Mouse (Mus musculus) layer of hippocampus, adult 9-10 months (tissue): ENCODE data around the gene Jph4.

Experiments
- DNase-seq: peaks from one replicate; pipeline ENCODE4 v3.0.0; 2022; ENCODE audit warnings: low spot score

Gene Jph4

DNA sequence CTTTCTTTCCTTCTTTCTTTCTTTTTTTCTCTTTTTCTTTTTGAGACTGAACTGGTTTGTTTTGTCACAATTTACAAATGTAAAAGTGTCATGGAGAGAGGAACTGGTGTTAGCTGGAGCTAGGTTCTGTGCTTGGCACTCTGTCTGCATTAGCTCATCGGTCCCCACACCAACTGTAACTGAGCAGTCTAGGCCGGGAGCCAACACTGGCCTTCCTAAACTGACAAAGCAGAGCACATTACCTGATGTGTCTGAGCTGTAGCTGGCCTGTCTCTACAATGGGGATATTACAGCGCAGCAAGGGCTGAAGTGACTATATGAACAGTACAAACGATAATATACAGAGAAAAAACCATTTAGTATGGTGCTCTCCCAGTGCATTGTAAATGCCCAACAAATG lies 2.1 kb upstream of the Jph4 start:
- DNase-seq: no peak

DNA sequence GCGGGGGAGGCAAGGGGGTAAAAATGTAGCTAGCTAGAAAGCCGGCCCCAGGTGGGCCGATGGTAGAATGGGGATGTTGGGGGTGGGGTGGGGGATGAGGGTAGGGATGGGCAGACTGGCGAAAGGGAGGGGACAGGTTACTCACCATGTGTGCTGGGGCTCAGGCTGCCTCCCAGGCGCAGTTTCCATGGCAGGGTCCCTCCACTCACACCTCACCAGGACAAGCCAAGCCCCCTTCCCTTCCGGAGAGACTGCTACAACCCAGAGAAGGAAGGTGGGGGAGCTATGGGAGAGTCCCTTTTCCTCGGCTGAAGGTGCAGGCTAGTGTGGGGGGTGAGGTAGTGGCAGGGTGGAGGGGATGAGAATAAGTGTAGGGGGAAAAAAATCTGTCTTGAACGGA lies 889 bp downstream of the Jph4 start:
- no peak for DNase-seq

- no peak for DNase-seq
Measured at GRCm38 (mm10) chr14:55114759-55115701, 1.7 kb downstream of the Jph4 start.

DNA sequence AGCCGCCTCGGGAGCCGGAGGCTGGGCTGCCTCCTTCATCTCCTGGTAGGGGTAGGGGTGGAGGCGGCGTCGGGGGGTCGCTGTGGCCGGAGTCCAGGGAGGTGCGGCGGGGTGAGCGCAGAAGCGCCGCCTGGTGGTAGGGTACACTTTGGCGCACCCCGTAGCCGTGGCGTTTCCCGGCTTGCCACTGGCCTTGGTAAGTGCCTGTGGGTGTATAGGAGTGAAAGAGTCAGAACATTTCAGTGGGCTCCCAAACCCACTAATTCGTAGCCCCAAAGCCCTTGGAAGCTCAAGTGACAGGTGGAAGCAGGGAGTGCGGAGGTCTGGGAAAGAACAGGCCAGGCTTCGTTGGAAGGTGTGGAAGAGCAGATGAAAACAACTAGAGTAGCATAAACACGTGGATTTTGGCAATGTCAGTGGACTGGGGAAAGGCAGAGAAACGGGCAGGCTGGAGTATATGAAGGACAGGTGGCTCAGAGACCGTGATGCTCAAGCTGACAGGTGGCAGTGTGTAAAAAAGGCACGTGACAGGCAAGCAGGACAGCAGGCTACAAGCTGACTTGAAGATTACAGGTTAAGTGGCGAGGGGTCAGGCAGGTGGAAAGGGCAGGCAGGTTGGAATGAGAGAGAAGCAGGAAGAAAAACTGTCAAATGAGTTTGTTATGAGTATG lies 2.6 kb downstream of the Jph4 start:
- no peak for DNase-seq

DNA sequence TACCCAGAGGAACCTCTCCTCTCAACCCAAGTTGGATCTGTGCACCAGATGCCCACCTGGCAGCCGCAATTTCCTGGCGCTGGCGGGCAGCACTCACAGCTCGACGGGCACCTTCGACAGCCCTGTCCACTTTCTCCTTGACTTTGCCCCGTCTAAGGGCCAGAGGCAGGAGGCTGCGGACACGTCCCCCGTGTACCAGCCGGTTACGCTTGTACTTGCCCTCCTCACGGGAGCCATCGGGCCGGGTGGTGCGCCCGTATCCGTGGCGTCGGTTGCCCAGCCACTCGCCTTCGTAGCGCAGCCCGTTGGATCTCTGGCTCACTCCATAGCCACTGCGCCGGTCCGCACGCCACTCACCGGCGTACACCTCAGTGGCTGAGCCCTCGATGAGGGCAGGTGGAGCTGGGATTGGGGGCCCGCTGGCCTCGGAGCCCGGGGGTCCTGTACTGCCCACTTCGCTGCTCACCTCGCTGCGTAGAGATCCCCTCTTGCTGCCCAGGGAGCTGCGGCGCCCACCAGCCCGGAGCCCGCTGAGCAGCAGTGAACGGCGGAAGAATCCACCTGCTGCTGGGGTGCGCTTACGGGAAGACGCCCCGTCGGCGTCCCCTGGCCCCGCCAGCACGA lies 3.3 kb downstream of the Jph4 start:
- DNase-seq: no peak

DNA sequence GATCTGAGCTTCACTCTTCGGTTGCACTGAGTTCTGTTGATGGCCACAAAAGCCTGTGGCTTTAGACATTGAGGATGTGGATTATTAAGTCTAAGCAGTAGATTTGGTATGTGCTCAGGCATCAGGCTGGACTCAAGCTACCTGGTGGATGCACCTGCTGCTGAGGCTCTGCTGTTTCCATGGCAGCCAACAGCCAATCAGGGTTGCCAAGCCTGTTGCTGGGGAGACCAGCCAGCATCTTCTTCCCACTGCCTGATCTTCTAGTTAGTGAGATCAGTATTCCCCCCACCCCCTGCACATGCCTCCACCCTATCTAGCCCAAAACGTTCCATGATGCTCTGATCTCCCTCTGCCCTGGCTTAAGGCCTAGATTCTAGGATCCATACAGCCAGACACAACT lies 5.0 kb downstream of the Jph4 start:
- DNase-seq: no peak

- DNase-seq: no peak
Measured at GRCm38 (mm10) chr14:55110076-55110475, 6.7 kb downstream of the Jph4 start.

DNA sequence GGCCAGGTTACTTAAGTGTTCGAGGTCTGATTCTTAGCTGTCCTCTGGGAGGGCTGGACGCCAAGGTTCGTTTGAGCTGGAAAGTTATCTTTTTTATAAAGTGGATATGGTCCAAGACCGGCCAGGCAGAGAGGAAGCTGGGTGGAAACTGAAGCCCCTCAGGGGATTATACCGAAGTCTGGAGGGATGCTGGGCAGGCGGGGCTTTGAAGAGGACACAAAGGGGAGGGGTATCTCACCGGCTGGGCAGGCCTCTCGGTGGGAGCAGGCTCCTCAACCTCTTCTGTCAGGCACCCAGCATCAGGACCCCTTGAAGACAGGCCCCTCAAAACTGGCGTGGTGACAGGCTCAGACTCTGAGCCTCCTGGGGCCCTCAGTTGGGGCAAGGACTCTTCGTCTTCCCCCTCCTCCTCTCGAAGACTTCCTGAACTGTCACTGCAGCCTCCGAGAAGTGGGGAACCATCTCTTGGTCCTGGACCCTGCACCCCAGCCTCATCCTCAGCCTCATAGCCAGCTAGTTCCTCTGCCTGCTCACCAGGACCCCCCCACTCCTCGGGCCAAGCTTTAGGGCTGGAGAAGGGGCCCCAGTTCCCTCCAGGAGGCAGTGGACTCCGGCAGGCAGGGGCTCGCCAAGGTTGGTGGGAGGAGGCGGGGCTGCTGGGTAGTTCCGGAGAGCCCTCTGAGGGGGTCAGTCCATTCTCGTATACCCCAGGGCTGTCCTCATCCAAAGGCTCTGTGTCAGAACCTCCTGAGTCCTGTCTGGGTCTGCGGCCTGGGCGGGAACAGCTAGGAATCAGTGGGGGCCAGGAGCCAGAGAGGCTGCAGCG lies 7.5 kb downstream of the Jph4 start:
- DNase-seq: no peak

DNA sequence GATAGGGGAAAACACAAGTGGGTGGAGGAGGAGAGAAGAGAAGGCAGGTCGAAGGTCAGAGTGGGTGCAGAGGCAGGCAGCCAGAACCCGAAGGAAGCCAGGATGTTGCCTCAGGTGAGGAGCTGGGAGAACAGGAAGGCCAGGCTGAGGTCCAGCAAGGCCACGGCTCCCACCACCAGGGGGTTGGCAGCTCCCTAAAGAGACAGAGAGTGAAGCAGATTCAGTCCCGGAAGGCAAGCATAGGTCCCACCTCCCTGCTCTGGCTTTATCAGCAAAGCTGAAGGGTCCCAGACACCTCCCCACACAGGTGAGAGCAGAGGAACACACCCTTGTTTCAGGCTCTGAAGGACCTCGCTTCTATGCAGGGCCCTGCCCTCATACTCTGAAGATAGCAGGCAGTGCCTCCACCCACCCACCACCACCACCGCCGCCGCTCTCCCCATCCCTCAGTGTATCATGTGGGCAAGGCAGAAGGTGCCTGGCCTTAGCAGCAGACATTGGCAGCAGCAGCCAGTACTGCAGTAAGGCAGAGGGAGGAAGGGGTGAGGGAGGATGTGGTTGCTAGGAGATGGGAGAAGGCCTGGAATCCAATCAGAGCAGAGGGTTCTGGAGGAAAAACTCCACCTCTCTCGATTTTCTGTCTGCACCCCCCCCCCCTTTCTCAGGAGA lies 8.4 kb downstream of the Jph4 start:
- DNase-seq: no peak

- DNase-seq: no peak
Measured at GRCm38 (mm10) chr14:55106990-55107389, 9.7 kb downstream of the Jph4 start.

DNA sequence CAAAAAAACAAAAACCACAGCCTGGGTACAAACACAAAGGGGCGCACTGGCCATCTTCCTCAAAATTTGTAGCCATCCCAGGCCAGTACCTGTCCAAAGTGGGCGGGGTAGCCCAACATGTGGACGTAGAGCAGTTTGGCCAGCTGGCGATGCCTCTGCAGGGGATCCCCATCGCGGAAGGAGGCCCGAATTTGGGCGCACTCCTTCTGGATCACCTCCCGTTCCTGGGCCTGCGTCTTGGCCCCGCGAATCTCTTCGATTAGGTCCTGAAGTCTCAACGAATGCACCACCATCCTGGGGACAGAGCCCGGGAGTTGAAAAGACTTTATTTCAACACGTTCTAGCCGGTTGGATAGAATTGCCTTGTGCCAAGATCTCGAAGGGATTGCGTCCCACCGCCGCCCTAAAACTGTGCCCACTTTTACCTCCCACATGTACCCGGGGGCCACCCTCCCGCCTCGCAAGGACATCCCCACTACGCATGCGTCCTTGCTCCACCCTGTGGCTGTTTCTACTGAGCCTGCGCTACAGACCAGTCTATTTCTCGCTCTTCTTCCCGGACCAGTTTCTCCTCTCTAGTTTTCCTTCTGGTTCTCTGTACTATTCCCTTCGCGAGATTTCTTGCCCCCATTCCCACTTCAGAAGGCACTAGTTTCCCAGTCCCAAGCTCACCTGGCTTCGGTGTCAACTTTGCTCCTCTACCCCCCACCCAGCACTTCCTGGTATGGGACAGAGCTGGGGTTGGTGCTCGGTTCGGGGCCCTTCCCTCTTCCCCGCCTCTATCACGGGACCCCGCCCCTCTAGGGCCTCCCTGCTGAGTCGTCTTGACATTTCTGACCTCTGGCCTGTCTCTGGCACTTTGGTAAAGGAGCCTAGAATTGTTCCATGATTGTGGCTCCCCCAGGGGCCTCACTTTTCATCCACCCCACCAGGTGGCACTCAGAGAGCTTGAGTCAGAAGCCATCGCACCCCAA lies 10.6 kb downstream of the Jph4 start, which contains the start of gene Ap1g2:
Gene Ap1g2, minus strand, starts transcription at position 758 of the 974 bp plus-strand sequence.
- DNase-seq: no peak

DNA sequence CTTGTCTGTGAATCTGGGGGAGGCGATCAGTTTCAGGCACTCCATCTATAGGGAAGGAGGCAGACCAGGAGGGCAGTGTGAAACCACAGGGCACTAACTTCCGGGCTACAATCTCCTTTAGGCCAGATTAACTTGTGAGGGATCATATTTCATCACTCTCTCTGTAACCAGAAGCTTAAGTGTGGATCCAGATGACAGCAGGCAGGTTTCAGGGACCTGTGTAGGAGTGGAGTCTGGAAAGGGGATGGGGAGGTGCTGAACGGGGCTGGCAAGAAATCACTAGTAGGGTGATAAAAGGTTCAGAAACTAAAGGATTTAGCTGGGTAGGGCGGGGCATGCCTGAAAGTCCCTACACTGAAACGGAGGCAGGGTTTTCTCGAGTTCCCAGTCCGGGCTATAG lies 11.3 kb downstream of the Jph4 start:
- no peak for DNase-seq

GRCm38 (mm10) chr14:55104365-55104764 lies 12.4 kb downstream of the Jph4 start:
- DNase-seq: no peak

GRCm38 (mm10) chr14:55102253-55102785 lies 14.4 kb downstream of the Jph4 start:
- DNase-seq: no peak

DNA sequence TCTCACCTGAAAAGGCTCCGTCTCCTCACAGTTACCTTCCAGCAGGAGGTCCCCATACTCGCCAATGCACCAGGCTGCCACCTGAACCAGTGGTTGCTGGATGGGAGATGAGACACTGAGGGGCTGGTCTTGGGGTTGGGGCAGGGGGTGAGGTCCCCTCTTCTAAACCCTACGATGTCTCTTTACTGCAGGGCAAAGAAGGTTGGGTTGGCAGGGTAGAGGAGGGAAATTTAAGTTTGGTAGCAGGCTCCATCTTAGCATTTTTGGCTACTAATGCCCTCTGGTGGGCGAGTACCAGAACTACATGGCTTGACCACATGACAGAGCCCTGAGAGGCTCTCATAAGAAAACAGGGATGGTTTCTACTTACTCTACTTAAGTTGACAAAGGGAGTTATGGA lies 15.1 kb downstream of the Jph4 start:
- DNase-seq: no peak

- DNase-seq: no peak
Measured at GRCm38 (mm10) chr14:55098067-55098466, 18.7 kb downstream of the Jph4 start.

DNA sequence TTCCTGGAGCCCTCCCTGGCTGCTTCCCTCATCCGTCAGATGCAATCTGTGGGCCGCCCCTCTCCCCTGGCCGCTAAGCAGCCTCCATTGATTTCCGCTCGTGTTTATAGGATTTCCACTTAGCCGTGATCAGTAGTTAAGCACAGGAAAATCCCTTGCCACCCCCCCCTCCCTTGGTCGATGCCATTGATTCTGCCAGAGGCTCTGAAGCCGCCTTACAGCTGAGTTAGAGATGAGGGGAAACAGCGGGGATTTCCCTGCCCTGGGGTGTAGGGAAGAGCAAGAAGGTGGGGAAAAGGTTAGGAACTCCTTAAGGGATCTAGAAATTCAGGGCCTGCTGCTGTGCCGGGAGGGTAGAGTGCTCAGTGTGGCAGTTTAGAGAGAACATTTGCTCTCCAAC lies 19.1 kb downstream of the Jph4 start:
- DNase-seq: no peak

DNA sequence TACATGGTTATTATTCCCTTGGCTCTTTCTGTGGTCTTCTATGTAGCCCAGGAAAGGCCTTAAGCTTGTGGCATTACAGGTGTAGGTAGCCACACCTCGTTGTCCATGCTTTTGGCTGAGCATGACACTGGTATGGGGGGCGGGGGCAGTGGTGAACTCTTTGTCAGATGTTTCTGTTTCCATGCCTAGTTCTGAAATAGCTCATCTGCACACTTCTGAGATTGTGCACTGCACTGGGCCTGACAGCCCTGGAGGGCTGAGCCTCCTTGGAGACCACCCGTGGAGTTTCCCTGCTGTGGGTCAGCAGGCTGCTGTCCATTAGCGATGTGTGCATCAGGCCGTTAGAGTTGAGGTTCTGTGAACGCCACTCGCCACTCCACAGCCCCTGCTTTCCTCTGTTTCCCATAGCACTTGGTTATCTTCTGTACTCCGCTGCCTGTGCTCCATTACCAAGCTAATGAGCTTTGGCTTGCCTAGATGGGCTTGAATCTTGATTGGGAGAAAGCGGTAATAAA lies 20.1 kb downstream of the Jph4 start:
- no peak for DNase-seq

DNA sequence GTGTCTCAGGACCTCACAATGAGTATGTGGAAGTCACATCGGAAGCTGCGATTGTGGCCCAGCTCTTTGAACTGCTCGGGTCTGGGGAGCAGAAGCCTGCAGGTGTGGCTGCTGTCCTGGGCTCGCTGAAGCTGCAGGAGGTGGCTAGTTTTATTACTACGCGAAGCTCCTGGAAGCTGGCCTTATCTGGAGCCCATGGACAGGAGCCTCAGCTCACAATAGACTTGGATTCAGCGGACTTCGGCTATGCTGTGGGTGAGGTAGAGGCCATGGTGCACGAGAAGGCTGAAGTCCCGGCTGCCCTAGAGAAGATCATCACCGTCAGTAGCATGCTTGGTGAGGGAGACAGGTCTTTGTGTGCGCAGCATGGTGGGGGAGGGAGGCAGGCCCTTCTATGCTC lies 21.1 kb downstream of the Jph4 start:
- no peak for DNase-seq

- no peak for DNase-seq
Measured at GRCm38 (mm10) chr14:55095263-55095662, 21.5 kb downstream of the Jph4 start.
